Mouse (Mus musculus) thymus, postnatal 10 days (tissue): ENCODE measurements around the gene Ccl26.
A peak's percentile ranks its signal among the peaks of the same experiment; 100 is the strongest.
"Not testable (repeated sequence)": the region's sequence is repeated elsewhere in the genome, so short reads cannot be mapped to it uniquely, and the experiment has no call there.

Source experiments
- DNase-seq, 2 experiments: peaks; one replicate each; pipeline ENCODE4 v3.0.0; 2021; ENCODE audit warnings: low spot score in 2 of 2

Gene Ccl26

GRCm38 (mm10) chr5:135563469-135563868 lies at the start of gene Ccl26:
TSS of gene Ccl26 (minus strand) at chr5:135563569.
- no peak for DNase-seq

- DNase-seq: no peak
Measured at GRCm38 (mm10) chr5:135609794-135610193, 46.4 kb upstream of the Ccl26 start.

GRCm38 (mm10) chr5:135607581-135607980 lies 44.2 kb upstream of the Ccl26 start:
- DNase-seq: no peak

- not testable (repeated sequence) for DNase-seq
Measured at GRCm38 (mm10) chr5:135606717-135607116, 43.3 kb upstream of the Ccl26 start.

GRCm38 (mm10) chr5:135604643-135605042 lies 41.3 kb upstream of the Ccl26 start:
- not testable (repeated sequence) for DNase-seq

- no peak for DNase-seq
Measured at GRCm38 (mm10) chr5:135589996-135590784, 26.8 kb upstream of the Ccl26 start.

- no peak for DNase-seq
Measured at GRCm38 (mm10) chr5:135587764-135588163, 24.4 kb upstream of the Ccl26 start.

- no peak for DNase-seq
Measured at GRCm38 (mm10) chr5:135585691-135586090, 22.3 kb upstream of the Ccl26 start.

GRCm38 (mm10) chr5:135582330-135582729 lies 19.0 kb upstream of the Ccl26 start:
- no peak for DNase-seq

- no peak for DNase-seq
Measured at GRCm38 (mm10) chr5:135579331-135579751, 16.0 kb upstream of the Ccl26 start.

- DNase-seq: no peak
Measured at GRCm38 (mm10) chr5:135576055-135576454, 12.7 kb upstream of the Ccl26 start.

- no peak for DNase-seq
Measured at GRCm38 (mm10) chr5:135573006-135573405, 9.6 kb upstream of the Ccl26 start, which contains the start of gene Ccl24. TSS of gene Ccl24 (minus strand) at chr5:135573049.

GRCm38 (mm10) chr5:135568698-135569097 lies 5.3 kb upstream of the Ccl26 start:
- DNase-seq: no peak

GRCm38 (mm10) chr5:135567556-135568265 lies 4.3 kb upstream of the Ccl26 start:
- DNase-seq: no peak

GRCm38 (mm10) chr5:135557671-135558070 lies 5.7 kb downstream of the Ccl26 start:
- DNase-seq: no peak

GRCm38 (mm10) chr5:135557051-135557450 lies 6.3 kb downstream of the Ccl26 start:
- DNase-seq: no peak

GRCm38 (mm10) chr5:135556259-135556658 lies 7.1 kb downstream of the Ccl26 start:
- DNase-seq: no peak

- no peak for DNase-seq
Measured at GRCm38 (mm10) chr5:135551591-135551990, 11.8 kb downstream of the Ccl26 start.

- peak in 1 of 2 experiments; percentile 18 for DNase-seq
Measured at GRCm38 (mm10) chr5:135550910-135551309, 12.5 kb downstream of the Ccl26 start.

GRCm38 (mm10) chr5:135547990-135548389 lies 15.4 kb downstream of the Ccl26 start:
- no peak for DNase-seq

- peak; percentile 95 for DNase-seq
Measured at GRCm38 (mm10) chr5:135544865-135545797, 18.2 kb downstream of the Ccl26 start, which contains the start of gene Hip1. TSS of gene Hip1 (minus strand) at chr5:135545120.
